Mouse (Mus musculus): ENCODE data around the gene 5730455P16Rik.
A peak's percentile ranks its signal among the peaks of the same experiment; 100 is the strongest.
"Not testable (repeated sequence)": the region's sequence is repeated elsewhere in the genome, so short reads cannot be mapped to it uniquely, and the experiment has no call there.

5730455P16Rik gene

GRCm38 (mm10) chr11:80378452-80379068 lies 726 bp upstream of the 5730455P16Rik start:
- not testable (repeated sequence) for DNase-seq

- DNase-seq, result no peak
Observed at GRCm38 (mm10) chr11:80376651-80377050, 1.2 kb downstream of the 5730455P16Rik start.

- DNase-seq, result no peak
Observed at GRCm38 (mm10) chr11:80368949-80369348, 8.9 kb downstream of the 5730455P16Rik start.

GRCm38 (mm10) chr11:80354832-80355231 lies 23.0 kb downstream of the 5730455P16Rik start:
- DNase-seq, result peak in 1 of 2 experiments; percentile 28

GRCm38 (mm10) chr11:80351832-80352430 lies 25.9 kb downstream of the 5730455P16Rik start:
- DNase-seq, result peak; percentile 81 to 93

GRCm38 (mm10) chr11:80342482-80342881 lies 35.4 kb downstream of the 5730455P16Rik start:
- DNase-seq, result no peak

- DNase-seq, result no peak
Observed at GRCm38 (mm10) chr11:80336351-80336730, 41.5 kb downstream of the 5730455P16Rik start.

GRCm38 (mm10) chr11:80335609-80336350 lies 42.1 kb downstream of the 5730455P16Rik start:
- no peak for DNase-seq

- no peak for DNase-seq
Observed at GRCm38 (mm10) chr11:80332709-80333400, 45.0 kb downstream of the 5730455P16Rik start.

GRCm38 (mm10) chr11:80324636-80325035 lies 53.2 kb downstream of the 5730455P16Rik start:
- no peak for DNase-seq

GRCm38 (mm10) chr11:80323255-80323654 lies 54.6 kb downstream of the 5730455P16Rik start:
- DNase-seq, result no peak

GRCm38 (mm10) chr11:80315743-80316639 lies 61.8 kb downstream of the 5730455P16Rik start:
- no peak for DNase-seq

GRCm38 (mm10) chr11:80313944-80314343 lies 63.9 kb downstream of the 5730455P16Rik start:
- DNase-seq, result no peak

- DNase-seq, result no peak
Observed at GRCm38 (mm10) chr11:80313462-80313861, 64.4 kb downstream of the 5730455P16Rik start.

GRCm38 (mm10) chr11:80312565-80312964 lies 65.3 kb downstream of the 5730455P16Rik start:
- DNase-seq, result no peak

GRCm38 (mm10) chr11:80312049-80312448 lies 65.8 kb downstream of the 5730455P16Rik start:
- DNase-seq, result no peak

- no peak for DNase-seq
Observed at GRCm38 (mm10) chr11:80311271-80311670, 66.6 kb downstream of the 5730455P16Rik start.

Measured in kidney, postnatal 25 days (tissue).